Mouse (Mus musculus): ENCODE results near the gene Itgb5.

The Itgb5 gene

GRCm38 (mm10) chr16:33942341-33942740 is 112.9 kb downstream of the Itgb5 start:
- DNase-seq: peak; percentile 27 to 46

DNA sequence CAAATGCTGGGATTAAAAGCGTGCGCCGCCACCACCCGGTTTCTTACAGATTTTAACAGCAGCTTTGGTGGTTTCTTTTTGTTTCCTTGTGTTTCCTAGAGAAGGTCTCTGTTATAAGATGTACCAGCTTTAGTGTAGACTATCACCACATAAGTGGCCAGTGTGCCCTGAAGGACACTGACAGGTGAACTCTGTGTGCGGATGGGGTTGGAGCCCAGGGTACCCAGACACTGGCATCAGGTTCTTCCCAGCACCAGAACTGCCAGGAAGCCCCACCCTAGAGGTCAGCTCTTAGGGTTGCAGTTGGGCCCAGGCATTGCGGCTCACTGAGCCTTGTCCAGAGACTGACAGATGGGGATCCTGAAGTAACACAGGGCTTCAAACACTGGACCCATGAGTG is 113.9 kb downstream of the Itgb5 start:
- DNase-seq: no peak

DNA sequence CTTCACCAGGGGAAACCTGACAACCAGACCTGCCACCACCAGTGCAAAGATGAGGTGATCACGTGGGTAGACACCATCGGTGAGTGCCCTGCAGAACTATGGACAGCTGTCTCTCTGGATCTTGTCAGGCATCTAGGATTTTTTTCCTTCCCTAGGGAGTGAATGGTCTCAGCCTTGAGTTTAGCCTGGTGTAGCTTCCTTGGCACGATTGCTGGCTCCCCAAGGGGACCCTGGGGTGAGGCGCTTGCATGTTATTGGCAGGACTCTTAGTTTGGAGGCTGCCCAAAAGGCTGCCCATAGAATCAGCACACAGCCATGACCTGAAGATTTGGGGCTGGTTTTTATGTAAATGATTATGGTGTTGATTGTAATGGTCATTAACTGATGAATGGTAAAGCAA is 114.7 kb downstream of the Itgb5 start:
- DNase-seq: peak; percentile 63 to 68

DNA sequence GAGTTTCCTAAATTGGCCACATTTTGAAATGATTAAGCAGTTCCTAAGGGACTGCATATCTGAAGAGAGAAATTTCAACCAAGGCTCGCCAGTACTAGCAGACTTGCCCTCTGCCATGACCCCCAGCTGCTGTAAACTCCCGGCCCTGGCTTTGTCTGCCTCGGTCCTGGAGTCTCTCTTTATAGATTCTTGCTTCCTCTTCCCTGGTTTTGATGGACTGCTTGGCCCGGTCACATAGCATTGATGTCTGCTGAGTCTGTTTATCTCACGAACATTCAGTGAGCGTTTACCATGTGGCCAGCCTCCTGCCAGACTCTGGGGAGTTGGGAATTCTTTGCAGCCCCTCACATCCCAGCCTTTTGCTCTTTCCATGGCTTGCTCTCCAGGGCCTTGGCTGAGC is 115.3 kb downstream of the Itgb5 start:
- DNase-seq: no peak

GRCm38 (mm10) chr16:33946021-33946420 is 116.6 kb downstream of the Itgb5 start:
- DNase-seq: no peak

- no peak for DNase-seq
Observed at GRCm38 (mm10) chr16:33947664-33948571, 118.5 kb downstream of the Itgb5 start.

DNA sequence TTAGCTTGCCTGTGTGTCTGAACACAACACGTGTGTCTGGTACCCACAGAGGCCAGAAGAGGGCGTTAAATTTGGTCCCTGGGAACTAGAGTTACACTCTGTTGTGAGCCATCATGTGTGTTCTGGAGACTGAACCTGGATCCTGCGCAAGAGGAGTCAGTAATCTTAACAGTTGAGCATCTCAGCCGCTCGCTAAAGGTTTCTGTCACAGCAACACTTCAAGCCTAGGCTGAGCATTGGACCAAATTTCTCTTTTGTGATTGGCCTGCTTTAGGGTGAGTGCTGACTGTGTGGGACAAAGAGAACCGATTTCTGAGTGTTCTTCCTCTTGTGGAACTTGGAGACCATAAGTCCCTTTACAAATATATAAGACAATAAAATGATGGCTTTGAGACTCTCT is 120.9 kb downstream of the Itgb5 start:
- peak in 1 of 2 experiments; percentile 23 for DNase-seq

- DNase-seq: peak; percentile 89 to 93
Observed at GRCm38 (mm10) chr16:33950830-33951229, 121.4 kb downstream of the Itgb5 start.

- no peak for DNase-seq
Observed at GRCm38 (mm10) chr16:33953008-33953407, 123.5 kb downstream of the Itgb5 start.

DNA sequence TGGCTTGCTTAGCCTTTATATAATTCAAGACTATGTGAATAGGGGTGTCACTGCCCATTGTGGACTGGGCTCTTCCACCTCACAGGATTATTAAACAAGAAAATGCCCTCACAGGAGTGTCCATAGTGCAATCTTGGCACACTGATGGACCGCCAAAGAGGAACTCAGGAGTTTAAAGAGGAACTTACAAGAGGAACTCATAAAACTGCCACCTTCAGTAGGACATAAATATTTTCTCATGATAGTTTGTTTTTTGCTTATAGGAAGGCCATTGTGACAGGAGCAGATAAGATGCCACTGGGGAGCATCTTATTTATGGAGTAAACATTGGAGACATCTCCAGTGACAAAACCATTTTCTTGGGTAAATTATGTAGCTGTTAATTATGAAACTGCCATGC is 125.3 kb downstream of the Itgb5 start:
- no peak for DNase-seq

DNA sequence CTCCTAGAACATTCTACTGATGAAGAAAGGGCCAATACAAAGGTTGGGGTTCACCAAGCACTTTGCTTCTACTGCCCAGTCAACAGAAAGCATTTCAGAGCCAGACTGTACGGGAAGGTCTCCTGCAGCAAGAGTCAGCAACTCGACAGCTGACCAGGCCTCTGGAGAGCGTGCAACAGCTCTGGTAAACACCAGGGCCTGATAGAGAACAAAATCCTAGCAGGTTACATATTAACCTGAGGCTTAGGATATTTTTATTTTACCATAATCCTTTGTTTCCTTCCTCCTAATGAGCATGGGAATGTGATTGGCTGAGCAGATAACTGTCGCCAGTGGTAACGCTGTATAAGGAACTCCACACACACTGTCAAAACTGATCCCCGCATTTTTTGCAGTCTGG is 134.0 kb downstream of the Itgb5 start:
- no peak for DNase-seq

GRCm38 (mm10) chr16:33965878-33966537 is 136.5 kb downstream of the Itgb5 start:
- DNase-seq: peak in 1 of 2 experiments; percentile 15

DNA sequence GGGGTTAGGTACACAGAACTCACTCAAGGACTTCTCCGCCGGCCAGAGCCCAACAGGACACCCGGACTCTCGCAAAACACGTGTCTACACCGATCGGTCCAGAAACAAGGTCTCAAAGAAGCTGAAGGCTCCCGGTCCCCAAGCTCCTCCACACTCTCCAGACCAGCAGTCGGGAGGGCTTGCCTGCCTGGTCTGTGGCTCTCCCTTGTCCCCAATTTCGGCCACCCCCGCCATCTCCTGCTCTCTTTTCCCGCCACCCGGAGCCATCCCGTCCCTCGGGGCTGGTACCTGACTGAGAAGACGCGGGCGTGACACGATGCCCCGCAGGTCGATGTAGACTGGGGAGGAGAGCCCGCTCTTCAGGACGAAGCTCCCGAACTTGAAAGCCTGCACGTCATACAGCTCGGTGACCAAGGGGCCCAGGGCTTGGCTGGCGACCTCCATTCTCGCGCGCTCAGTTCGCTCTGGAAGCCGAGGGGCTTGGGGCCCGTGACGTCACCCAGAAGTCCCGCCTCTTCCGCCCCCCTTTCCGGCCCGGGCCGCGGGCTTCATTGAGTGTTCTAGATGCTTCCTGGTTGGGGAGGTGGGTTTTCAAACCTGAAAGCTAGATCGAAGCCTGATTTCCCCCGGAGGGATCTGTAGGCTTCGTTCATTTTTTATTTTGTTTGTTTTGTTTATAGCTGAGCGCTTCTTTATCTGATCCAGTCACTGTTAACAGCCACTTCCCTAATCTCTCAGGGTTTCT is 137.2 kb downstream of the Itgb5 start, which contains the start of gene Umps:
Gene Umps (minus strand): TSS at position 501 of the 745 bp plus-strand sequence.
- peak; percentile 88 to 89 for DNase-seq

DNA sequence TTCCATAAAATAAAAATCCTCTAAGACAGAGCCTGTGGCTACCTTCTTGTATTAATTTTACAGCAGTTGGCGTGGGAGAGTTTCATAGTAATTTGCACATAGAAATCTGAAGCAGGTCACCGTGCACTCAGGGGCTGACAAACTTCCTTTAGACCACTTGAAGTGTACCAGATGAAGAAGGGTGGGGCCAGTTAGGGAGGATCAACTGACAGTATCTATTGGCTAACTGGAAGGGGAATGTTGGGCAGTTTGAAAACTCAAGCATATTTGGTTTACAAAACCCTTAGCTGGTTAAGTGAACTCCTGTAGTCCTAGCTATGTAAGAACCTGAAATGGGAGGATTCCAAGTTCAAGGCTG is 137.8 kb downstream of the Itgb5 start:
- no peak for DNase-seq

DNA sequence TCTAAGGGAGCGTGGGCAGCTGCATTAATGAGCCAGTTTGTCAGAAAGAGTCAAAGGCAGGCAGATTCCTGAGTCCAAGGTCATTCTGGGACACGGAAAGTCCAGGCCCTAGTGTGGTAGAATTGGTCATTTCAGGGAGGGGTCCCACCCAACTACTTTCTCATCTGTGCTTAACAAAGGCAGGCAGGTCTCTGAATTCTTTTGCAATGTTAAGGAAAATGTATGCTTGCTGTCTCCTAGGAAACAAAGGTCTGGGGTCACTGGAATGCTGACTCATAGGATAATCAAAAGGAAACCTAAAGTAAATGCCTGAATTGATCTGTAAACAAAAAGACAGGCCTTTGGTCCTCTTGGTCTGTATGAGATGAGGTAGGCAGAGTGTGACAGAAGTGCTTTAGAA is 150.4 kb downstream of the Itgb5 start:
- DNase-seq: no peak

- no peak for DNase-seq
Observed at GRCm38 (mm10) chr16:33983712-33984111, 154.2 kb downstream of the Itgb5 start.

- DNase-seq: no peak
Observed at GRCm38 (mm10) chr16:33985372-33985771, 155.9 kb downstream of the Itgb5 start.

DNA sequence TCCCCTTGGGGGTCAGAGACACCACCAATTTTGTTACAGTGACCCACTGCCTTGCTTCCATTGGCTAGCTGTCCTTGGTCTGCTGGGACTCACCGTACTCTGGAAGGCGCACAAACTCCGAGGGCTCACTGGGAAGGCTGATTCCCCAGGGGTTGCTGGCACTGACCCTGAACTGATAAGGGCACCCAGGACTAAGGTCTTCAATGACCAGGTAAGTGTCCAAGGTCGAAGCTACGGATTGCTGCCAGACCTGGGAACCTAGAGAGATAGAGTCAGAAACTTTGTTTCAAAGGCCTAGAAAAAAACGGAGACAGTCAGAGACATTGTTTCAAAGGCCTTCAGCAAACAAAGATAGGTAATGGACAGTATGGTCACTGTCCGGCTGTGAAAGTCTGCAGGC is 157.5 kb downstream of the Itgb5 start:
- DNase-seq: no peak

DNA sequence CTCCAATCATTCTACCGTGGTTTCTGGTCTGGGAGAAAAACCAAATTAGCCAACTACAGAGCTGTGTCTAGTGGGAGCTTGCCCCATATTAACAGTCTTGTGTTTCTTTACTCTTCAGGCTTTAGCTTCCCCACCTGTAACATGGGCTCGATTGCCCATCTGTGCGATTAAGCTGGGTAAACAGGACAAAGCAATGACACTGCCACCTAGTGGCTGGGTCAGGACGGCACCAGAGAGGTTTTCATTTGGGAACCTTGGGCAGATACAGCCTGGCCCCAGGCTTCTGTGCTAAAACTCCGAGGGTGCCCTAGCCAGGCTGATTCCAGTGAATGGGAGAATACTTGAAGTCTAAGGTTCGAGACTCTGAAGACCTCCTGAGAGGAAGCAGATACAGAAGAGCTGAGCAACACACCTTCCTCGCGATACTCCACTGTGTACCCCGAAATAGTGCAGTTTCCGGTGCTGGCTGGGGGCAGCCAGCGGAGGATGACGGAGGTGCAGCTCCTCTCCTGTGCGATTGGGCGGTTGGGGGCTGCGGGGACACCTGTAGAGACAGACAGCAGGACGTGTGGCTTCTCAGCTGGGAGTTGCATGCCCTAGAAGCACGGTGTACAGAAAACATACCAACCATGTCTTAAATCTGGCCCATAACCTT is 159.0 kb downstream of the Itgb5 start:
- DNase-seq: peak; percentile 54 to 67

DNA sequence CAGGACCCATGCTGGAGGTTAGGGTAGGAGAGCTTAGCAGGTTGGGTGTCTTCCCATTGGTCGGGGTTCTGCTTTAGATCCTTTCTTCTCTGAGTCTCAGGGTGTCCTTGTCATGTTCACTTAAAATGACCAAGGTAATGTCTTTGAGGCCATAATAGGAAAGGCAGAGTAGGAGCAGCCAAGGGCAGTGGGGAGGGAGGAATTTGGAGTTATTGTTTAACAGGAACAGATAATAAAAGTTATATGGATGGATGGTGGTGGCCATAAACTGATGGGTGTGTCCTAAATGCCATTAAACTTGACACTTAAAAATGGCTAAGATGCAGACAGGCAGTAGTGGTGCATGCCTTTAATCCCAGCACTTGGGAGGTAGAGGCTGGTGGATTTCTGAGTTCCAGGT is 159.6 kb downstream of the Itgb5 start:
- no peak for DNase-seq

GRCm38 (mm10) chr16:33990712-33991111 is 161.2 kb downstream of the Itgb5 start:
- no peak for DNase-seq

DNA sequence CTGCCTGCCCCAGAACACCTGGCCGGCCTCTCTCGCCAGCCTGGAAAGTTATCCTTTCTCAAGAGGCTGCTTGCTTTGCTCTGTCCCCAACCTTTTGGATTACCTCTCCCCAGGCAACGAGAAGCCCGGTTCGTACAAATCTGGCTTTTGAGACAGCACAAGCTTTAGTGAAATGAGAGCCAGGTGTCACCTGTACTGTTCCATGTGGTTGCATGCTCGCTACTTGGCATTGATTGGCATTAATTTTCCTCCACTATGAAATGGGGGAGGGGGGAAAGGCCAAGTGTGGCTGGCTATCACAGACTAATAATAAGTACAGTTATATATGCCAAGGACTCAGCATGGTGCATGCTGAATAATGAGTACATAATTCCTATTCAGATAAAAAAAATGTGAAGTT is 164.9 kb downstream of the Itgb5 start:
- peak; percentile 14 to 22 for DNase-seq

- peak in 1 of 2 experiments; percentile 35 for DNase-seq
Observed at GRCm38 (mm10) chr16:33995496-33995895, 166.0 kb downstream of the Itgb5 start.
